Mouse (Mus musculus): ENCODE results near the gene Prrg2. TPM values are rescaled to one million over a fixed set of nuclear protein-coding genes. Genes with fewer than 3 reads are reported as not detected.
A peak's percentile ranks its signal among the peaks of the same experiment; 100 is the strongest.

Prrg2 gene
- total RNA-seq, 2 experiments from 2014 or later, result 6.9 to 10.1 TPM

- no peak for DNase-seq (ENCODE audit: low spot score in 2 of 2)
These were observed 873 bp downstream of the Prrg2 start for GRCm38 (mm10) chr7:45061532-45062075.

- no peak for DNase-seq (ENCODE audit: low spot score in 2 of 2)
These were observed 1.8 kb downstream of the Prrg2 start for GRCm38 (mm10) chr7:45060632-45061122.

- DNase-seq (ENCODE audit: low spot score in 2 of 2), result no peak
These were observed 3.6 kb downstream of the Prrg2 start for GRCm38 (mm10) chr7:45058607-45059571.

- no peak for DNase-seq (ENCODE audit: low spot score in 2 of 2)
These were observed 5.5 kb downstream of the Prrg2 start for GRCm38 (mm10) chr7:45056972-45057348.

DNA sequence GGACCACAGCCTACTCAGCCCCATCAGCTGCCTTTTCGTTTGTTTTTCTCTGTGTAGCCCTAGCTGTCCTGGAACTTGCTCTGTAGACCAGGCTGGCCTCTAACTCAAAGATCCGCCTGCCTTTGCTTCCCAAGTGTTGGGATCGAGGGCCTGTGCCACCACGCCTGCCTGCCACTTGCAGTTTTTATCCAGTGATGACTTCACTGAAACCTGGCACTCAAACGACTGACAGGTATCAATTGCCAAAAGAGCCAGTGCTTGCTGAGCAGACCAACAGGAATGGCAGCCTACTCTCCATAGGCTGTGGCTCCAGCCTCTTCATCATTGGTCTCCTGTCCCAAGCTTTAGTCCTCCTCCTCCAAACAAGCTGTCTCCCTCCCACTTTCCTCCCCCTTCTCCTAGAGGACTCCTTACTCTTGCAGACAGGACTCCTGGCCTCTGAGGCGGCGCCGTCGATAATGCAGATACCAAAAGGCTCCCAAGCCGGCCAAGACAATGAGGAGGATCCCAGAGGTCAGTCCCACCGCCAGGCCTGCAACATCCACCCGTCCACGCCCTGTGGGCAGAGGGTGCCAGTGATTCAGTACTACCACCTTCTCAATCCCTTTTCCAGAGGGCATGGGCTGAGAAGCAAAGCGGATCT lies 6.0 kb downstream of the Prrg2 start:
- DNase-seq (ENCODE audit: low spot score in 2 of 2), result no peak

GRCm38 (mm10) chr7:45053931-45054510 lies 8.5 kb downstream of the Prrg2 start:
- peak; percentile 82 to 89 for DNase-seq (ENCODE audit: low spot score in 2 of 2)

GRCm38 (mm10) chr7:45053117-45053930 lies 9.2 kb downstream of the Prrg2 start:
- peak; percentile 75 to 79 for DNase-seq (ENCODE audit: low spot score in 2 of 2)

DNA sequence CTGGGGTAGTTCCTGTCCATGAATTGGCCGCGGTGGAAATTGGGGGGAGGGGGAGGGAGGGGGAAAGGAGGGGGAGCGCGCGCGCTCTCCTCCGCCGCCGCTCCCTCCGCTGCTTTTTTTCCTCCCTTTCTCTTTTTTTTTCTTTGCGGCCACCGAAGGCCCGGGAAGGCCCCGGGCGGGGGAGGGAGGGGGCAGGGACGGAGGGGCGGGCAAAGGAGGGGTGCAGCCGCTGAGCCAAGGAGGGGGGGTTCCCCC lies 9.7 kb downstream of the Prrg2 start, which contains the start of gene Prr12:
Gene Prr12, minus strand, starts transcription at position 20 of the 255 bp plus-strand sequence.
- DNase-seq (ENCODE audit: low spot score in 2 of 2), result no peak

DNA sequence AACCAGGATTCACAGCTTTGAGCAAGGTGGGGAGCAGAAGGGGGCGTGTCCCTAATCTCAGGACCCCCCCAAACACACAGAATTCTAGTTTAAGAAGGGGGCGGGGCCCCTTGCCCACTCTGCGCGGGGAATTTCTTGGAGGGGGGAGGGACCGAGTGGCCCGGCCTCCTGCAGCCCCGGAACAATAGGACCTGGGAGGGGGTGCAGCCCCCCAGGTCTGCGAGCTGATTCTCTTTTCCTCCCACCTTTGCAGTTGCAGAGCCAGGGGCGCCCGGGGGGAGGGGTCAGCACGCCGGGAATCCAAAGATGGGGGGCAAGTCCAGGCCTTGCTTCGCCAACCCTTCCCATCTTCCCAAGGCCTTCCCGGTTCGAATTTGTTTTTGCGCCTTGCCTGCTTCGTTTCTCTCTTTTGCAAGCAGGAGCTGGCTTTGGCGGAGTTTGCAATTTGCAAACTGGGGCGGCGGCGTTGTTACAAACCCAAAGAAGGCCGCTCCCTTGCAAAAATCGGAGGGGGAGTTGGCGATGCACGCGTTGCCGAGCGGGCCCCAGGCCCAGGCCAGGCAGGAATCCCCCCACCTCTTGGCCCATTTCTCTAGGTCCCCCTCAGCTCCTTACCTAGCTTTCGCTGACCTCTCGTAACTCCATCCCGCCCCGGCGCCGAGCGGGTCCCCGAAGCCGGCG lies 10.2 kb downstream of the Prrg2 start:
- DNase-seq (ENCODE audit: low spot score in 2 of 2), result peak; percentile 50 to 70

DNA sequence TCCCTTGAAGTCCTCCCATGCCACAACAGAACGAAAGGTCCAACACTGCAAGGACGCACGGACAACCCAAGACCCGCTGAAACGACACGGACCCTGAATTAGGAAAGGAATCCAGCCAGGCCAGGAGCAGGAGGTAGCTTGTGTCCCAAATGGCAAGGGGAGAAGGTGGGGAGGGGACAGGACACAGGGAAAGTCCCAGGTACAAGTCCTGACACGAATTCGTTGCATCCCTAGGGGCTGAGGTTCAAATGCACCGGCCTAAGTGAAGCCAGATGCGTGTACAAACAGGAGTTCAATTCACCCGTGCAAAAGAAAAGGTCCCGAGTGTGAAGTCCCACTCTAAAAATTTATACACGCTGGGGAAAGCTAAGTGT lies 10.9 kb downstream of the Prrg2 start:
- no peak for DNase-seq (ENCODE audit: low spot score in 2 of 2)

DNA sequence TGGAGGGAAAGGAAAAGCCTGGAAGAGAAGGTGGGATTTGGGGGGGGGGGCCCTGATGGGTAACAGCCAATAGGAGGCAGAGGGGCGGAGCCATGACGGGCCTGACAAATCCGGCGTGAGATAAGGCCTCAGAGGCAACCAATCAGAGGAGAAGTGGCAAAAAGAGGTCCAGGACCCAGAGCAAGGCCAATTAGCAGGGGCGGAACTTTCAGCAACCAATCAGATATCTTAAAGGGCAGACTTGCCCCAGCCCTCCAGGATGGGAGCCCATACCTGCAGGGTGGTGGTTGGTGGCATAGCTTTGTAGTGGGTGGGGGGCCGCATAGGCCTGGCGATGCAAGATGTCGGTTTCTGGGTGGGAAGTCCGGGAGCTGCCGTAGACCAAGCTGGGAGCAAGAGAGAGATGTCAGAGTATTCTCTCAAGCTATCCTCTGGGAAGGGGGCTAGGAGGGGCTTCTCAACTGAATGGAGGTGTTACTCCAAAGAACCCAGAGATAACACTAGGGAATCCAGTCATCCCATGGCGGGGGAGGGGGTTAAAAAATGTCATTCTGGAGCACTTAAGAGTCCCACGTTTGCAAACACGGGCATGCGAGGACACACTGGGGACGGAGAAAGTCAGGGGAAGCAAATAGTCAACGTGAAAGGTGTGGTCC lies 11.4 kb downstream of the Prrg2 start:
- DNase-seq (ENCODE audit: low spot score in 2 of 2), result peak; percentile 73 to 78

DNA sequence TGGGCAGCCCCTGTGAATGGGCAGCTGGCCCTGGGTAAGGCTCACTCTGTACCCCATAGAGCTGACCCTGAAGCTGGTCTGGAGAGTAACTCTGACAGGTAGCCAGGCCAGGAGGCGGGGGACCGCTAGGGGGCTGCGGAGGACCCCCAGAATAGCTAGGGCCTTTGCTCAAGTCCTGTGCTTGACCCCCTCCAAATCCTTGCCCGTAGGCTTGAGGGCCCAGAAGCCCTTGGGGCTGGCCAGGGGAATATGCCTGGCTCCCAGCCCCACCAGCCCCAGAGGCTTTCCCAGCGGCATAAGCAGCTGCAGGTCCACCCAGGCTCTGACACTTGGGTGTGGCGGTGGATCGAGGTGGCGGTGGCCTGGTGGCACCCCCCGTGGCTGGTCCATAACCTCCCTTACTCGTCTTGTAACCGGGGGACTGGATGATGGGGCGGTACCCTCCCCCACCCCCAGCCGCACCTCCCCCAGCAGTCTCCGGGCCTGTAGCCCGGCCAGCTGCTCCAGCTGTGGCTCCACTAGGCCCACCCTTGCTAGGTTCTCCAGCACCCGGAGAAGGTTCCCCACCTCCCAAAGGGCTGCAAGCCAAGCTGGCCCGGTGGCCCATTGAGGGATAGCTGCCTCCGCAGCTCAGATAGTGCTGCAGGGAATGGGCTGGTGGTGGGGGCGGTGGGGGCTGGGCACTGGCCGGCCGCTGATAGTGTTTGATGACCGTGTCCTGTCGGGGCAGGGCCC lies 13.4 kb downstream of the Prrg2 start:
- DNase-seq (ENCODE audit: low spot score in 2 of 2), result no peak

GRCm38 (mm10) chr7:45048001-45048890 lies 14.2 kb downstream of the Prrg2 start:
- DNase-seq (ENCODE audit: low spot score in 2 of 2), result no peak

GRCm38 (mm10) chr7:45047491-45047890 lies 15.0 kb downstream of the Prrg2 start:
- DNase-seq (ENCODE audit: low spot score in 2 of 2), result no peak

DNA sequence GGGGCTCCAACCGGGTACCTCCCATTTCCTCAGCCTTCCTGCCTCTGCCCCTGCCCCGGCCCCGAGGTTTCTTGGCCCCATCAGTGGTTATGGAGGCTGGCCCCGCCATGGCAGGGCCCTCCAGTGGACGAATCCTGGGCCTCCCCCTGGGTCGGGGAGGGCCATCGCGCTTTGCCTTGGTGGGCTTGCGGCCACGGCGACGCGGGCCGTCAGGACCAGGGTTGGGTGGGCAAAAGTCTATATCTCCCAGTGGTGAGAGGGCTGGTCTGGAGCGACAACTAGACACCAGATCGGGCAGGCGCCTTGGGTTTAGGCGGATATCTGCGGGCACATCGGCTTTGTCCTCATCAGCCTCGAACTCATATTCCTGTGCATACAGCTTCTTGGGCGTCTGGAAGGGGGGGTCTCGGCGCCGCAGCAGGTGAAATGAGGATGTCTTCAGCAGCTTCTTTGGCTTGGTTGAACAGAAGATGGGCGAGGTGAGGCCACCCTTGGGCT lies 15.6 kb downstream of the Prrg2 start:
- no peak for DNase-seq (ENCODE audit: low spot score in 2 of 2)

- DNase-seq (ENCODE audit: low spot score in 2 of 2), result no peak
These were observed 16.7 kb downstream of the Prrg2 start for GRCm38 (mm10) chr7:45045741-45046140.

DNA sequence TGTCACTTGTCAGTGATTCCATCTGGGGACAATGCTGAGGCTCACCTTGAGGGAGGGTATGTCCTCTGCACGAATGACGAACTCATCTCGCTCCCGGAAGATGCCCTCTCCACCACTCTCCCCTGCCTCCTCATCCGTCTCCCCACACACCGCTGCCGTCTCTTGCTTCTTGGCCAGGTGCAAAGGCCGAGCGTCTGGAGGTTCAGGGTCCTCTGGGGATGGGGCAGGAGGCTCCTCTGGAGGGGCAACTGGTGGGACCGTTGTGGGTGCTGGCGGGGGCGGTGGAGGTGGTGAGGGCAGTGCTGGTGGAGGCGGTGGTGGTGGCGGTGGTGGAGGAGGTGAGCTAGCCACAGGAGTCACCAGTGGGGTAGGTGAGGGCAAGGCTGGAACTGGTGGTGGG lies 19.2 kb downstream of the Prrg2 start:
- DNase-seq (ENCODE audit: low spot score in 2 of 2), result no peak

GRCm38 (mm10) chr7:45040851-45041250 lies 21.6 kb downstream of the Prrg2 start:
- no peak for DNase-seq (ENCODE audit: low spot score in 2 of 2)
